Mouse (Mus musculus) liver, embryonic 13.5 days (tissue): ENCODE results near the gene Mybph. TPM values are rescaled to one million over a fixed set of nuclear protein-coding genes. Genes with fewer than 3 reads are reported as not detected.

ENCODE experiments used
- ATAC-seq: fragments of 200-750 bp; cut with Nextera tagmentation; 2 replicates; pipeline ENCODE4 v1.8.0; 2017; ENCODE audit warnings: low read depth, mild to moderate bottlenecking, moderate number of reproducible peaks, moderate library complexity
- DNase-seq: peaks from one replicate; pipeline ENCODE4 v3.0.0; 2022
- H3K27ac ChIP-seq: fragments of 300-500 bp; sonication (generic); 2 replicates; pipeline ENCODE4 v1.5.1; 2015; ENCODE audit warnings: moderate library complexity, mild to moderate bottlenecking, inconsistent platforms
- H3K27me3 ChIP-seq: fragments of 300-500 bp; sonication (generic); 2 replicates; pipeline ENCODE4 v1.6.1; 2015; ENCODE audit warnings: mild to moderate bottlenecking, inconsistent platforms
- H3K36me3 ChIP-seq: fragments of 300-500 bp; sonication (generic); 2 replicates; pipeline ENCODE4 v1.6.1; 2015; ENCODE audit warnings: mild to moderate bottlenecking, inconsistent platforms
- H3K4me1 ChIP-seq: fragments of 300-500 bp; sonication (generic); replicated peaks from 2 replicates; pipeline ENCODE4 v1.6.1; 2015; ENCODE audit warnings: inconsistent platforms
- H3K4me2 ChIP-seq: fragments of 300-500 bp; sonication (generic); 2 replicates; pipeline ENCODE4 v1.6.1; 2015; ENCODE audit warnings: inconsistent platforms, mild to moderate bottlenecking, moderate library complexity
- H3K4me3 ChIP-seq: fragments of 300-500 bp; sonication (generic); replicated peaks from 2 replicates; pipeline ENCODE4 v1.5.1; 2015; ENCODE audit warnings: mild to moderate bottlenecking, inconsistent platforms
- H3K9ac ChIP-seq: fragments of 300-500 bp; sonication (generic); 2 replicates; pipeline ENCODE4 v1.6.1; 2015; ENCODE audit warnings: mild to moderate bottlenecking, inconsistent platforms
- H3K9me3 ChIP-seq: fragments of 300-500 bp; sonication (generic); replicated peaks from 2 replicates; pipeline ENCODE4 v1.6.1; 2016; ENCODE audit warnings: inconsistent platforms
- WGBS: fragments of 180-500 bp; shearing (Covaris S2); methylation state at CpG from one replicate; pipeline ENCODE4 v1.1.7; 2015; ENCODE audit not compliant: insufficient replicate concordance; 5-methylcytosine and 5-hydroxymethylcytosine counted together
- polyA plus RNA-seq: library from polyadenylated mRNA; unstranded; fragments of >200 nt; fragmentation: Nextera tagmentation; extraction: Ambion mirVana; gene quantifications from 2 replicates; pipeline ENCODE4 v1.2.1, GENCODE M21; 2015

Mybph gene
- polyA plus RNA-seq, 1 experiment from 2014 or later, result 1.9 TPM

DNA sequence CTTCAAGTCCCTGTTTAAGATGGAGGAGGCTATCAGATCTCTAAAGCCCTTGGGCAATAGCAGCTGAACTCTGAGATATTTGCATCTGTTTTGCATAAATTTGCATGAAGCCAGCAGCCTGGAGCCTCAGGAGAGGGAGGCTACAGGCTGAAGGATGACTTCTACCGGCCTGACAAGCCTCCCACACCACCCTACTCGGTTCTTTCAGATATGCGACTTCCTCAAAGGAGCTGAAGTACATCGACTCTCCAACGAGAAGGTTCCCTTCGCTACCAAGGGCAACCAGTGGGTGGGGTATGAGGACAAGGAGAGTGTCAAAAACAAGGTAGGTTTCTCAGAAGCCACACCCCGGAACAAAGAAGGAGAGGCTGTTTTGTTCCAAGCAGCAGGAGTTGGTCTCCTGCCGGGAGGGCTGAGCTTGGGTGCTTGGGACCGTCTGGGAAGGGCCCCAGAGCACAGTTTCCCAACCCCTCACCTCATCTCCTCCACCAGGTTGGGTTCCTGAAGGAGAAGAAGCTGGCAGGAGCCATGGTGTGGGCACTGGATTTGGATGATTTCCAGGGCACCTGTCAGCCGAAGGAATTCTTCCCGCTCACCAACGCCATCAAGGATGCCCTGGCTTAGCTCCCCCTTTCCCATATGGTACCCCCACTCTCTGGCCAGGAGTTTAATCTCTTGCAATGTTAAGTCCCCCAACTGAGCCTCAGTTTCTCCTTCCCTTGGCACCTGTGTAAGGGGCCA, 4.1 kb upstream of the Mybph start:
- Histone ChIP-seq H3K4me2 (no peak overlapping the region), H3K9me3 (no peaks in the 10 kb centered on the region), H3K27me3 (peaks cover 39% of the 10 kb centered on the region), H3K4me3 (no peak overlapping the region), H3K4me1 (peaks cover 10% of the 10 kb centered on the region; the same call in 1 of the 2 replicates), H3K27ac (no peak overlapping the region), H3K9ac (no peak overlapping the region), H3K36me3 (no peaks in the 10 kb centered on the region)
- peak; percentile 18 for DNase-seq
- 18% methylated on average over 12 of the region's 12 CpGs for WGBS
- ATAC-seq, result no peak

DNA sequence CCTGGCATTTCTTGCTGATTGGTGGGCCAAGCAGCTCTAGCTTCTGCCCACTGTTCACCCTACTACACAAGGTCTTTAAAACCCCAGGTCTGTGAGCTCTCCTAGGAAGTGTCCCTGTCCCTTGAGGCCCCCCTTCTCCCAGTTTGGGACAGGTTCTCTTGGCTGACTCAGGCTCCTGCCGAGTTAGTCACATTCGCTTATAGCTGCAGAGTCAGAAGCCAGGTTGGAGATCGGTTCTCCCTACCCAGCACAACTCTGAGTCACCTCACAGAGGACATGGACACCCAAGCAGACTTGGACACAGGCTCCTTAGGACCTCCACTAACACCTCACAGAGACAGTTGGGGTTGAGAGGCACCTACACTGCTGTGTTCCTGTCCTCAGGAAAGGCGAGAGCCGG, 2.1 kb upstream of the Mybph start:
- Histone ChIP-seq H3K4me2 (no peak overlapping the region), H3K27me3 (peaks cover 39% of the 10 kb centered on the region), H3K27ac (no peak overlapping the region), H3K4me1 (peaks cover 24% of the 10 kb centered on the region), H3K9me3 (no peaks in the 10 kb centered on the region), H3K4me3 (no peak overlapping the region), H3K9ac (no peak overlapping the region), H3K36me3 (no peaks in the 10 kb centered on the region)
- WGBS, result 71% methylated on average over 5 of the region's 5 CpGs
- DNase-seq (no peak), ATAC-seq (no peak)

GRCm38 (mm10) chr1:134192024-134192423, 1.2 kb upstream of the Mybph start:
- DNase-seq (no peak), ATAC-seq (no peak)
- no peak overlapping the region for H3K9ac ChIP-seq
- no peak overlapping the region for H3K27ac ChIP-seq
- H3K27me3 ChIP-seq, result peaks cover 34% of the 10 kb centered on the region
- H3K4me1 ChIP-seq, result peaks cover 26% of the 10 kb centered on the region
- H3K36me3 ChIP-seq, result no peaks in the 10 kb centered on the region
- H3K4me2 ChIP-seq, result no peak overlapping the region
- H3K9me3 ChIP-seq, result no peaks in the 10 kb centered on the region
- WGBS, result 35% methylated on average over 4 of the region's 4 CpGs
- H3K4me3 ChIP-seq, result no peak overlapping the region

- H3K4me2 ChIP-seq, result no peak overlapping the region
- no peak for ATAC-seq
- H3K4me1 ChIP-seq, result peaks cover 24% of the 10 kb centered on the region
- DNase-seq, result no peak
- H3K9me3 ChIP-seq, result no peaks in the 10 kb centered on the region
- no peak overlapping the region for H3K9ac ChIP-seq
- no peak overlapping the region for H3K4me3 ChIP-seq
- peaks cover 25% of the 10 kb centered on the region for H3K27me3 ChIP-seq
- 54% methylated on average over 7 of the region's 7 CpGs for WGBS
- H3K27ac ChIP-seq, result no peak overlapping the region
- no peaks in the 10 kb centered on the region for H3K36me3 ChIP-seq
These were observed 488 bp downstream of the Mybph start for GRCm38 (mm10) chr1:134193674-134194197.

- Histone ChIP-seq H3K9me3 (no peaks in the 10 kb centered on the region), H3K36me3 (no peaks in the 10 kb centered on the region), H3K27ac (no peak overlapping the region), H3K27me3 (peaks cover 22% of the 10 kb centered on the region), H3K4me2 (no peak overlapping the region), H3K9ac (no peak overlapping the region), H3K4me3 (no peak overlapping the region), H3K4me1 (peaks cover 17% of the 10 kb centered on the region)
- ATAC-seq (no peak), DNase-seq (no peak)
- 67% methylated on average over 16 of the region's 16 CpGs for WGBS
These were observed 1.2 kb downstream of the Mybph start for GRCm38 (mm10) chr1:134194298-134195022.

GRCm38 (mm10) chr1:134195117-134195516, 1.9 kb downstream of the Mybph start:
- no peak overlapping the region for H3K9ac ChIP-seq
- no peaks in the 10 kb centered on the region for H3K36me3 ChIP-seq
- no peak overlapping the region for H3K27ac ChIP-seq
- no peak overlapping the region for H3K4me2 ChIP-seq
- H3K4me1 ChIP-seq, result peaks cover 16% of the 10 kb centered on the region
- peaks cover 18% of the 10 kb centered on the region; the same call in 1 of the 2 replicates for H3K27me3 ChIP-seq
- DNase-seq (no peak), ATAC-seq (no peak)
- no peaks in the 10 kb centered on the region for H3K9me3 ChIP-seq
- WGBS, result 39% methylated on average over 2 of the region's 2 CpGs
- no peak overlapping the region for H3K4me3 ChIP-seq

- peaks cover 16% of the 10 kb centered on the region for H3K4me1 ChIP-seq
- no peaks in the 10 kb centered on the region for H3K9me3 ChIP-seq
- no peaks in the 10 kb centered on the region for H3K36me3 ChIP-seq
- no peak overlapping the region for H3K9ac ChIP-seq
- DNase-seq (no peak), ATAC-seq (no peak)
- no peak overlapping the region for H3K4me3 ChIP-seq
- H3K4me2 ChIP-seq, result no peak overlapping the region
- H3K27me3 ChIP-seq, result peaks cover 14% of the 10 kb centered on the region; the same call in 1 of the 2 replicates
- WGBS, result 13% methylated on average over 3 of the region's 3 CpGs
- H3K27ac ChIP-seq, result no peak overlapping the region
These were observed 2.3 kb downstream of the Mybph start for GRCm38 (mm10) chr1:134195571-134195970.

- Histone ChIP-seq H3K27me3 (peaks cover 11% of the 10 kb centered on the region; the same call in 1 of the 2 replicates), H3K36me3 (no peaks in the 10 kb centered on the region), H3K9me3 (no peaks in the 10 kb centered on the region), H3K4me2 (no peak overlapping the region), H3K27ac (no peak overlapping the region), H3K4me1 (peaks cover 16% of the 10 kb centered on the region), H3K4me3 (no peak overlapping the region), H3K9ac (no peak overlapping the region)
- DNase-seq (no peak), ATAC-seq (no peak)
- WGBS, result 53% methylated on average over 4 of the region's 4 CpGs
These were observed 2.7 kb downstream of the Mybph start for GRCm38 (mm10) chr1:134195979-134196378.

GRCm38 (mm10) chr1:134196386-134196785, 3.1 kb downstream of the Mybph start:
- DNase-seq (peak; percentile 55), ATAC-seq (0 out of 2 replicates have a peak, but pooled peaks have one; percentile 25)
- Histone ChIP-seq H3K27me3 (peaks cover 10% of the 10 kb centered on the region; the same call in 1 of the 2 replicates), H3K9ac (no peak overlapping the region), H3K9me3 (no peaks in the 10 kb centered on the region), H3K4me3 (no peak overlapping the region), H3K4me1 (peaks cover 16% of the 10 kb centered on the region), H3K4me2 (no peak overlapping the region), H3K27ac (no peak overlapping the region), H3K36me3 (no peaks in the 10 kb centered on the region)
- WGBS, result 42% methylated on average over 4 of the region's 4 CpGs

- ATAC-seq (no peak), DNase-seq (no peak)
- H3K4me2 ChIP-seq, result no peak overlapping the region
- WGBS, result 75% methylated on average over 15 of the region's 15 CpGs
- H3K4me1 ChIP-seq, result peaks cover 16% of the 10 kb centered on the region
- no peak overlapping the region for H3K27ac ChIP-seq
- no peak overlapping the region for H3K4me3 ChIP-seq
- H3K36me3 ChIP-seq, result no peaks in the 10 kb centered on the region
- no peaks in the 10 kb centered on the region for H3K9me3 ChIP-seq
- H3K27me3 ChIP-seq, result peaks cover 10% of the 10 kb centered on the region; the same call in 1 of the 2 replicates
- no peak overlapping the region for H3K9ac ChIP-seq
These were observed 4.2 kb downstream of the Mybph start for GRCm38 (mm10) chr1:134197325-134197982.
